Mouse (Mus musculus): ENCODE measurements around the gene Spred3. TPM values are rescaled to one million over a fixed set of nuclear protein-coding genes. Genes with fewer than 3 reads are reported as not detected.

The Spred3 gene
- total and polyA plus RNA-seq, 2 experiments from 2014 or later, result 1.00 to 4.7 TPM

- Histone ChIP-seq H3K27ac (ENCODE audit: low read depth) (no peak overlapping the region), H3K4me3 (ENCODE audit: low read depth, low read length) (peak overlapping the region; percentile 94), H3K9me3 (replicated peaks; ENCODE audit: control insufficient read depth, low read length) (no peaks in the 10 kb centered on the region), H3K27me3 (ENCODE audit: control insufficient read depth, insufficient read depth, low read length) (no peaks in the 10 kb centered on the region), H3K36me3 (replicated peaks; ENCODE audit: control insufficient read depth, insufficient read depth, low read length) (peaks cover 15% of the 10 kb centered on the region), H3K4me1 (ENCODE audit: control insufficient read depth, insufficient read depth) (peaks cover 14% of the 10 kb centered on the region), H3K9ac (replicated peaks; ENCODE audit: low read depth, low read length) (no peak overlapping the region), H3K4me2 (ENCODE audit: low read depth, low read length) (peak overlapping the region; percentile 19; the same call in 1 of the 2 replicates)
- TF ChIP-seq EP300 (IDR thresholded peaks at IDR 0.05; ENCODE audit: low read depth) (no peak), CTCF (IDR thresholded peaks at IDR 0.05; ENCODE audit: low read depth) (no peak)
- WGBS, result 39% methylated on average over 5 of the region's 5 CpGs
- no peak for ATAC-seq (ENCODE audit: insufficient read depth, low read depth)
- DNase-seq (ENCODE audit: low spot score), result no peak
Measured at GRCm38 (mm10) chr7:29180854-29181236, 10.6 kb upstream of the Spred3 start.

- Histone ChIP-seq H3K9ac (replicated peaks; ENCODE audit: low read depth, low read length) (peak within 1 kb of the TSS; percentile 89), H3K4me3 (ENCODE audit: low read depth, low read length) (peak within 1 kb of the TSS; percentile 94), H3K9me3 (replicated peaks; ENCODE audit: control insufficient read depth, low read length) (no peaks in the 10 kb centered on the region), H3K27ac (ENCODE audit: low read depth) (peak within 1 kb of the TSS; percentile 85), H3K27me3 (ENCODE audit: control insufficient read depth, insufficient read depth, low read length) (no peaks in the 10 kb centered on the region), H3K36me3 (replicated peaks; ENCODE audit: control insufficient read depth, insufficient read depth, low read length) (peaks cover 20% of the 10 kb centered on the region), H3K4me1 (ENCODE audit: control insufficient read depth, insufficient read depth) (peaks cover 14% of the 10 kb centered on the region), H3K4me2 (ENCODE audit: low read depth, low read length) (peak within 1 kb of the TSS; percentile 89)
- TF ChIP-seq CTCF (IDR thresholded peaks at IDR 0.05; ENCODE audit: low read depth) (peak; percentile 54), EP300 (IDR thresholded peaks at IDR 0.05; ENCODE audit: low read depth) (peak; percentile 47; the same call in 1 of the 2 replicates)
- peak; percentile 97 for ATAC-seq (ENCODE audit: insufficient read depth, low read depth)
- under 1% methylated on average over 62 of the region's 62 CpGs for WGBS
- peak; percentile 99 for DNase-seq (ENCODE audit: low spot score)
Measured at GRCm38 (mm10) chr7:29180077-29180853, 10.1 kb upstream of the Spred3 start, which contains the start of gene Psmd8. Gene Psmd8, minus strand, starts transcription at chr7:29180701.

GRCm38 (mm10) chr7:29179323-29179722, 9.1 kb upstream of the Spred3 start:
- H3K27ac ChIP-seq (ENCODE audit: low read depth), result peak overlapping the region; percentile 85
- peak; percentile 40 for DNase-seq (ENCODE audit: low spot score)

GRCm38 (mm10) chr7:29178106-29178505, 7.9 kb upstream of the Spred3 start:
- 0 out of 2 replicates have a peak, but pooled peaks cover 5% of the 10 kb centered on the region for H3K27me3 ChIP-seq (ENCODE audit: control insufficient read depth, insufficient read depth, low read length)
- DNase-seq (ENCODE audit: low spot score) (no peak), ATAC-seq (ENCODE audit: insufficient read depth, low read depth) (no peak)
- H3K9me3 ChIP-seq (replicated peaks; ENCODE audit: control insufficient read depth, low read length), result no peaks in the 10 kb centered on the region
- peaks cover 14% of the 10 kb centered on the region for H3K4me1 ChIP-seq (ENCODE audit: control insufficient read depth, insufficient read depth)
- no peak overlapping the region for H3K4me3 ChIP-seq (ENCODE audit: low read depth, low read length)
- no peak overlapping the region for H3K4me2 ChIP-seq (ENCODE audit: low read depth, low read length)
- WGBS, result 88% methylated on average over 4 of the region's 4 CpGs
- no peak overlapping the region for H3K27ac ChIP-seq (ENCODE audit: low read depth)
- H3K9ac ChIP-seq (replicated peaks; ENCODE audit: low read depth, low read length), result no peak overlapping the region
- H3K36me3 ChIP-seq (replicated peaks; ENCODE audit: control insufficient read depth, insufficient read depth, low read length), result peaks cover 41% of the 10 kb centered on the region
- TF ChIP-seq CTCF (IDR thresholded peaks at IDR 0.05; ENCODE audit: low read depth) (no peak), EP300 (IDR thresholded peaks at IDR 0.05; ENCODE audit: low read depth) (no peak)

More at GRCm38 (mm10) chr7:29179323-29179722, 9.1 kb upstream of the Spred3 start:
- no peaks in the 10 kb centered on the region for H3K27me3 ChIP-seq (ENCODE audit: control insufficient read depth, insufficient read depth, low read length)
- peaks cover 30% of the 10 kb centered on the region for H3K36me3 ChIP-seq (replicated peaks; ENCODE audit: control insufficient read depth, insufficient read depth, low read length)
- peak overlapping the region; percentile 94 for H3K4me3 ChIP-seq (ENCODE audit: low read depth, low read length)
- peaks cover 14% of the 10 kb centered on the region for H3K4me1 ChIP-seq (ENCODE audit: control insufficient read depth, insufficient read depth)
- ATAC-seq (ENCODE audit: insufficient read depth, low read depth), result no peak
- peak overlapping the region; percentile 89 for H3K9ac ChIP-seq (replicated peaks; ENCODE audit: low read depth, low read length)
- no peaks in the 10 kb centered on the region for H3K9me3 ChIP-seq (replicated peaks; ENCODE audit: control insufficient read depth, low read length)
- 16% methylated on average over 7 of the region's 7 CpGs for WGBS
- TF ChIP-seq EP300 (IDR thresholded peaks at IDR 0.05; ENCODE audit: low read depth), result no peak
- peak overlapping the region; percentile 89 for H3K4me2 ChIP-seq (ENCODE audit: low read depth, low read length)

GRCm38 (mm10) chr7:29172390-29173016, 2.3 kb upstream of the Spred3 start:
- Histone ChIP-seq H3K9me3 (replicated peaks; ENCODE audit: control insufficient read depth, low read length) (no peaks in the 10 kb centered on the region), H3K27me3 (ENCODE audit: control insufficient read depth, insufficient read depth, low read length) (peaks cover 46% of the 10 kb centered on the region), H3K36me3 (replicated peaks; ENCODE audit: control insufficient read depth, insufficient read depth, low read length) (peaks cover 41% of the 10 kb centered on the region), H3K4me2 (ENCODE audit: low read depth, low read length) (no peak overlapping the region), H3K9ac (replicated peaks; ENCODE audit: low read depth, low read length) (no peak overlapping the region), H3K4me1 (ENCODE audit: control insufficient read depth, insufficient read depth) (peaks cover 16% of the 10 kb centered on the region), H3K27ac (ENCODE audit: low read depth) (no peak overlapping the region), H3K4me3 (ENCODE audit: low read depth, low read length) (no peak overlapping the region)
- ATAC-seq (ENCODE audit: insufficient read depth, low read depth) (no peak), DNase-seq (ENCODE audit: low spot score) (no peak)
- 49% methylated on average over 31 of the region's 32 CpGs for WGBS
- no peak for TF ChIP-seq CTCF (IDR thresholded peaks at IDR 0.05; ENCODE audit: low read depth)
- TF ChIP-seq EP300 (IDR thresholded peaks at IDR 0.05; ENCODE audit: low read depth), result no peak

Measured in heart, postnatal 0 days (tissue).